Mouse (Mus musculus) limb, embryonic 14.5 days (tissue): ENCODE data around the gene Adprh. TPM values are rescaled to one million over a fixed set of nuclear protein-coding genes. Genes with fewer than 3 reads are reported as not detected.

ENCODE experiments used
- ATAC-seq: fragments of 200-750 bp; cut with Nextera tagmentation; 2 replicates; pipeline ENCODE4 v1.8.0; 2017; ENCODE audit warnings: low read depth, moderate number of reproducible peaks, moderate TSS enrichment; ENCODE audit not compliant: low FRiP score
- DNase-seq: peaks from one replicate; pipeline ENCODE4 v3.0.0-alpha.2; 2015; ENCODE audit warnings: low spot score
- H3K27ac ChIP-seq: fragments of 300-500 bp; sonication (generic); replicated peaks from 2 replicates; pipeline ENCODE4 v1.5.1; 2014; ENCODE audit warnings: low read depth, mild to moderate bottlenecking, low read length, moderate library complexity, mixed read lengths
- H3K27me3 ChIP-seq: fragments of 300-500 bp; sonication (generic); 2 replicates; pipeline ENCODE4 v1.6.1; 2014; ENCODE audit warnings: low read length, mixed read lengths; ENCODE audit not compliant: control insufficient read depth, insufficient read depth
- H3K36me3 ChIP-seq: fragments of 300-500 bp; sonication (generic); 2 replicates; pipeline ENCODE4 v1.6.1; 2014; ENCODE audit warnings: mild to moderate bottlenecking, low read length, moderate library complexity, mixed read lengths; ENCODE audit not compliant: control insufficient read depth, insufficient read depth
- H3K4me1 ChIP-seq: fragments of 300-500 bp; sonication (generic); 2 replicates; pipeline ENCODE4 v1.6.1; 2014; ENCODE audit warnings: antibody characterized with exemption, low read length, mixed read lengths; ENCODE audit not compliant: control insufficient read depth, insufficient read depth
- H3K4me2 ChIP-seq: fragments of 300-500 bp; sonication (generic); replicated peaks from 2 replicates; pipeline ENCODE4 v1.6.1; 2014; ENCODE audit warnings: low read depth, mild to moderate bottlenecking, low read length, moderate library complexity; ENCODE audit not compliant: severe bottlenecking
- H3K4me3 ChIP-seq: fragments of 300-500 bp; sonication (generic); replicated peaks from 2 replicates; pipeline ENCODE4 v1.5.1; 2014; ENCODE audit warnings: low read length
- H3K9ac ChIP-seq: fragments of 300-500 bp; sonication (generic); 2 replicates; pipeline ENCODE4 v1.6.1; 2014; ENCODE audit warnings: mild to moderate bottlenecking, low read depth, low read length, moderate library complexity; ENCODE audit not compliant: severe bottlenecking
- H3K9me3 ChIP-seq: fragments of 300-500 bp; sonication (generic); 2 replicates; pipeline ENCODE4 v1.6.1; 2016; ENCODE audit warnings: low read length; ENCODE audit not compliant: control insufficient read depth
- POLR2A ChIP-seq: fragments of 200-500 bp; IDR thresholded peaks from 2 replicates; pipeline ENCODE4 v1.8.0; 2012; ENCODE audit warnings: inconsistent platforms, mild to moderate bottlenecking, moderate library complexity, borderline replicate concordance; ENCODE audit not compliant: insufficient read depth, insufficient read length; ENCODE audit errors: extremely low read depth
- WGBS: fragments of 180-500 bp; shearing (Covaris S2); extraction: QIAGEN DNeasy Blood & Tissue Kit; methylation state at CpG from one replicate; pipeline ENCODE4 v1.1.7; 2014; 5-methylcytosine and 5-hydroxymethylcytosine counted together
- polyA plus RNA-seq, 2 experiments: library from polyadenylated mRNA; depleted of rRNA in 1 of 2; stranded (reverse) in 1 of 2; unstranded in 1 of 2; fragments of >200 nt; fragmentation: Nextera tagmentation in 1 of 2; extraction: Ambion mirVana in 1 of 2; gene quantifications; 2 replicates each; pipeline versions ENCODE4 v1.2.1 to v1.2.3; 2012 to 2014

The Adprh gene
- polyA plus RNA-seq, 2 experiments, result 69.5 to 114 TPM

DNA sequence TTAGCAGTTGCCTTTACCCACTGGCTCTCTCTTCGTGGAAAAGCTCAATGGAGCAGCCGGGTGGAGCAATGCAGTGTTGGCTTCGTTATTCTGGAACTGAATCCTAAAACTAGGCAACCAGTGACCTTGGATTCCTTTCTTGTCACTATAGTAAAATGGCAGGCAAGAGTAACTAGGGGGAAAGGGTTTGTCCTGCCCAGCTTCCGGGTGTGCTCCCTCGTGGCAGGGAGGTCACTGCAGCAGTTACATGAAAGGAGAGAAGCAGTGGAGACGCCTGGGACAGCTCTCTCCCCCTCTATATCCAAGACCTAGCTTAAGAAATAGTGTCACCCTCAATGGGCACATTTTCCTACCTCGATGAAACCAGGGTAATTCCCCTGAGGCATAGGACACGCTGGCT, 16.9 kb upstream of the Adprh start:
- DNase-seq, result no peak
- 72% methylated on average over 8 of the region's 8 CpGs for WGBS
- no peaks in the 10 kb centered on the region for H3K4me1 ChIP-seq
- ATAC-seq, result no peak
- no peaks in the 10 kb centered on the region for H3K9me3 ChIP-seq
- no peak overlapping the region for H3K4me3 ChIP-seq
- H3K27me3 ChIP-seq, result no peaks in the 10 kb centered on the region
- no peak overlapping the region for H3K9ac ChIP-seq
- TF ChIP-seq POLR2A, result no peak
- H3K27ac ChIP-seq, result no peak overlapping the region
- H3K36me3 ChIP-seq, result no peaks in the 10 kb centered on the region
- H3K4me2 ChIP-seq, result no peak overlapping the region

DNA sequence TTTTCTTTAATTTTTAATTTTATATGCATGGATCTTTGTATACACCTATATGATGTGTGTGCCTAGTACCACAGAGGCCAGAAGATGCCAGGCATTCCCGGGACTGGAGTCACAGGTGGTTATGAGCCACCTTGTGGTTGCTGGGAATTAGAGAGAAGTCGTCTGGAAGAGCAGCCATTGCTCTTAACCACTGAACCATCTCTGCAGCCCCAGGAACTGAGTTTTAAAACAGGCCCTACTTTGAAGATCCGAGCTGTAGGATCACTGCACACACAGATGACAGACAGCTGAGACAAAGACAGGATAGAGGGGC, 16.2 kb upstream of the Adprh start:
- H3K27me3 ChIP-seq, result no peaks in the 10 kb centered on the region
- H3K4me1 ChIP-seq, result no peaks in the 10 kb centered on the region
- no peak overlapping the region for H3K9ac ChIP-seq
- no peak for TF ChIP-seq POLR2A
- no peaks in the 10 kb centered on the region for H3K9me3 ChIP-seq
- DNase-seq (no peak), ATAC-seq (no peak)
- 40% methylated on average over 3 of the region's 3 CpGs for WGBS
- no peaks in the 10 kb centered on the region for H3K36me3 ChIP-seq
- H3K4me3 ChIP-seq, result no peak overlapping the region
- H3K4me2 ChIP-seq, result no peak overlapping the region
- H3K27ac ChIP-seq, result no peak overlapping the region

DNA sequence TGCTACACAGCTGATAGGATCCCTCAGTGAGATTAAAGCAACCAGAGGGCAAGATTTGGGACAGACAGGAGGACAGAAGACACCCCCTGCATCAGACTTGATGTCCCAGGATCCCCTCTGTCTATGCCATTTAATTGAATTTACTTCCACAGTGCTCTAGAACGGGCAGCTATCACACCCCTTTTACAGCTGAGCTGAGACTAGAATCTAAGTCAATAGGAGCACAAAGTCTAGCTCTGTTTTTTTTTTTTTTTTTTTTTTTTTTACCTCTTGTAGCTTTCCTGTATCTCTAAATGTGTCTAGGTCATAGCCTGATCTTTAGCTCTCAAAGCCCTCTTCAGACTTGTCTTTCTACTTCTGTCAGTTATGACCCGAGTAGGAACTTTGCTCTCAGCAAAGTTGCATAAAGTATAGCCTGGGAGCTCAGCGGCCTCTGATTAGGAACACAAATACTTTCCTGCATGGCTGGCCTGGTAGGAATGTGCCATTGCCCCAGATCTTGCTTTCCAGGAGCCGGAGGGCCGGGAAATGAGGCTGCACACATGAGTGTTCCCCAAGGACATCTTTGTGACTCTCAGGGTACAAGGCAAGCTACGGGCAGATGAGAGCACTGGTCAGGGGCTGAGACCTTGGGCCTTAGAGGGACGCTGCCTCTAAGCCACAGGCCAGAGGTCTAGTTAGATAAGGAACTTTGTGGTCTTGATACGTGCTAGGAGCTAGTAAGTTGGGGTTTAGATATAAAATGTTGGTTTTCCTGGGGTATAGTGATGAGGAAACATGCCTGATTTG, 15.6 kb upstream of the Adprh start:
- WGBS, result 71% methylated on average over 8 of the region's 8 CpGs
- no peak for ATAC-seq

DNA sequence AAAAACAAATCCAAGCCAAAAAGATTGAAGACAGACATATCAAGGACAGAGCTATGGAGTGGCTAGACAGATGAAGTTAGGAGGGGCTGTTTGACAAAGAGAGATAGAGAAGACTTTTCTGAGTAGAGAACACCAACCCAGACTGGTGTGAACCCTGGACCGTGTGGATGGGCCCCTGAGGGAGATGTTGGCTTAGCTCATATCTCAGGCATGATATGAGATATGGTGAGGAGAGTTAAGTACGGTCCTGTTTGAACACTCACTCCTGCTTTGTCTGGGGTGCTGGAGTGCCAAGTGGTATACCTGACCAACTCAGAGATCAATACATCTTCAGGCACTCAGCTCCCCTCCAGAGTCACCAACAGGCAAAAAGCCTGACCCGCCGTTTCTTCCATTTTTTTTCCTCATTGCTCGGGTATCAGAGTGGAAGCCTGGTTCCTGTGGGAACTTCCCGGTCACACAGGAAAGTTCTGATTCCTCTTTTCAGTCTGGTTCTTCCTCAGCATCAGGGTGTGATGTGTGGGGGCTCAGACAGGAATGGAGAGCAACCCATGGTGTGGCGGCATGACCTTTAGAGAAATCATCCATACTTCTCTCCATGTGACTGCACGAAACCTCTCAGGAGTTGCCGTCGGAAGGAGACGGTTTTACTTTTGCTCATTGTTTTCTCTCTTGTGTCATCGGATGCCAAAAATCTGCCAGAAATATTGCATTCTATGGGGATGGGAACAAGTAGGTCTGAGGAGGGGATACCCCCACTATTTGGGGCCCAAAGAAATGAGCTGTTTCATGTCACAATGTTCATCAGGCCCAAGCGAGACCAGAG, 14.8 kb upstream of the Adprh start:
- Histone ChIP-seq H3K9me3 (no peaks in the 10 kb centered on the region), H3K36me3 (no peaks in the 10 kb centered on the region), H3K4me3 (no peak overlapping the region), H3K9ac (no peak overlapping the region), H3K4me1 (no peaks in the 10 kb centered on the region), H3K4me2 (no peak overlapping the region), H3K27me3 (no peaks in the 10 kb centered on the region), H3K27ac (no peak overlapping the region)
- ATAC-seq, result no peak
- no peak for DNase-seq
- no peak for TF ChIP-seq POLR2A
- WGBS, result 88% methylated on average over 13 of the region's 13 CpGs

More for the DNA sequence above, 15.6 kb upstream of the Adprh start:
- Histone ChIP-seq H3K4me2 (no peak overlapping the region), H3K4me1 (no peaks in the 10 kb centered on the region), H3K27me3 (no peaks in the 10 kb centered on the region), H3K4me3 (no peak overlapping the region), H3K9ac (no peak overlapping the region), H3K9me3 (no peaks in the 10 kb centered on the region), H3K27ac (no peak overlapping the region), H3K36me3 (no peaks in the 10 kb centered on the region)
- DNase-seq, result no peak
- no peak for TF ChIP-seq POLR2A

DNA sequence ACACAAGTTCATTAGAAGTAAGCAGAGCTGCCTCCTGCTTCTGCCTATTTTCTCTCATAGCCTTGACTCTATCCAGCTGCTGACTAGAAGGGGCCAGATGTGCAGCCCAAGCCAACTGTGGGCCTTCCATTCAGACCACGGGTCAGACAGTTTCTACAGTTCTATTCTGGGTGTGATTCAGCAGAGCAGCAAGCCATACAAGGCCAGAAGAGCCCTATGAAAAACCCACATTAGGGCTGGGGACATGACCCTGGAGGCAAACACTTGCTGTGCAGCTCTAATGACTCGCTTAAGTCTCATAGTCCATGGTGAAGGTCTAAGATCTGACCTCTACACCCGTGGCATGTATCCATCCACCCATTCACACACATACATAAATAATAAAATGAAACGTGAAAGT, 13.6 kb upstream of the Adprh start:
- no peak for DNase-seq
- H3K36me3 ChIP-seq, result no peaks in the 10 kb centered on the region
- H3K27me3 ChIP-seq, result no peaks in the 10 kb centered on the region
- no peak for TF ChIP-seq POLR2A
- H3K4me3 ChIP-seq, result no peak overlapping the region
- H3K4me2 ChIP-seq, result no peak overlapping the region
- WGBS, result 75% methylated on average over 4 of the region's 4 CpGs
- H3K9ac ChIP-seq, result no peak overlapping the region
- no peak for ATAC-seq
- no peak overlapping the region for H3K27ac ChIP-seq
- H3K9me3 ChIP-seq, result no peaks in the 10 kb centered on the region
- no peaks in the 10 kb centered on the region for H3K4me1 ChIP-seq
